Comparison of ENCODE assay signal across 1 mouse cellular context in the genomic region with DNA sequence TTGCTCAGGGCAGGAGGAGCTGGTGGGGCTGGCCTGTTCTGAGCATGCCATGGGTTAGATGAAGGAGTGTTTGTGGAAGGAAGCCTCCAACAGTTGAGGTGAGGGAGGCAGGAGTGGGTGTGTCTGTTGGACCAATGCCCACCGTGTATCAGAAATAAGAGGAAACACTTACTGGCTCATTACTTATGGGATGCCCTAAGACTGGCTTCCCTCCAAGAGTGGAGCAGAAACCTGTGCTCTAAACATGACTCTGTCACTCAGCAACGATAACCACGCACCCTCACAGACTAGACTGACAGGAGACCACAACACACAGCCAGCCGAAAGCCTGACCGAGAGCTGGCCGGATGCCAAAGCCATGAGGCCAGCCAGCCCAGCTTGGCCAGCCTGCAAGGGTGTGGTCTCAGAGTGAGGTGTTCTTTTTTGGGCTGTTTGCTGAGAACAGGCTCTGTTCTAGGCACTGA.
TF ChIP-seq lines count a peak whose summit lies in the region.

No protein-coding gene starts in this region.

TF ChIP-seq in CH12.LX, 34 proteins besides CTCF, POLR2A, EP300 and RAD21:
- TF ChIP-seq MAX (IDR thresholded peaks at IDR 0.05; ENCODE audit: low read length) = no peak
- no peak for TF ChIP-seq CHD2 (IDR thresholded peaks at IDR 0.05; ENCODE audit: low read length)
- no peak for TF ChIP-seq E2F4 (IDR thresholded peaks at IDR 0.05; ENCODE audit: insufficient replicate concordance, low read depth, low read length)
- no peak for TF ChIP-seq NELFE (IDR thresholded peaks at IDR 0.05; ENCODE audit: low read depth, low read length)
- no peak for TF ChIP-seq ETS1 (conservative IDR thresholded peaks at IDR 0.05; ENCODE audit: low read depth, low read length)
- no peak for TF ChIP-seq JUND (conservative IDR thresholded peaks at IDR 0.05; ENCODE audit: low read depth, low read length)
- TF ChIP-seq MYC (IDR thresholded peaks at IDR 0.05; ENCODE audit: low read depth, low read length) = no peak
- no peak for TF ChIP-seq IRF4 (IDR thresholded peaks at IDR 0.05; ENCODE audit: low read depth, low read length)
- TF ChIP-seq TBP (conservative IDR thresholded peaks at IDR 0.05; ENCODE audit: low read depth, low read length) = no peak
- TF ChIP-seq USF2 (conservative IDR thresholded peaks at IDR 0.05; ENCODE audit: low read depth, low read length) = no peak
- TF ChIP-seq ZC3H11A (IDR thresholded peaks at IDR 0.05; ENCODE audit: low read depth, low read length) = no peak
- no peak for TF ChIP-seq UBTF (IDR thresholded peaks at IDR 0.05; ENCODE audit: low read depth, low read length)
- TF ChIP-seq POLR2AphosphoS2 (IDR thresholded peaks at IDR 0.05; ENCODE audit: low read depth, low read length) = no peak
- TF ChIP-seq ELF1 (IDR thresholded peaks at IDR 0.05; ENCODE audit: low read depth, low read length) = no peak
- TF ChIP-seq MXI1 (IDR thresholded peaks at IDR 0.05; ENCODE audit: low read depth, low read length) = no peak
- no peak for TF ChIP-seq ZNF384 (IDR thresholded peaks at IDR 0.05; ENCODE audit: low read depth, low read length)
- no peak for TF ChIP-seq NRF1 (IDR thresholded peaks at IDR 0.05; ENCODE audit: low read depth, low read length)
- TF ChIP-seq MAFK (IDR thresholded peaks at IDR 0.05; ENCODE audit: insufficient replicate concordance, low read length) = no peak
- no peak for TF ChIP-seq SIN3A (IDR thresholded peaks at IDR 0.05; ENCODE audit: low read length)
- TF ChIP-seq MEF2A (IDR thresholded peaks at IDR 0.05; ENCODE audit: borderline replicate concordance, low read depth, low read length) = no peak
